Mouse (Mus musculus): ENCODE data around the gene Osbp.

GRCm38 (mm10) chr19:12009501-12010280, 44.0 kb downstream of the Osbp start:
- TF ChIP-seq CTCF (IDR thresholded peaks at IDR 0.05; ENCODE audit: low read depth, low read length) (no peak), POLR2A (IDR thresholded peaks at IDR 0.05; ENCODE audit: borderline replicate concordance, low read depth, low read length) (no peak)
